Mouse (Mus musculus) cerebellum, postnatal 4 days (tissue): ENCODE data around the gene Wasf2.

ENCODE experiments used
- DNase-seq, 2 experiments: peaks; one replicate each; pipeline ENCODE4 v3.0.0; 2022; ENCODE audit warnings: low spot score in 2 of 2, mixed read lengths in 1 of 2

Wasf2 gene

DNA sequence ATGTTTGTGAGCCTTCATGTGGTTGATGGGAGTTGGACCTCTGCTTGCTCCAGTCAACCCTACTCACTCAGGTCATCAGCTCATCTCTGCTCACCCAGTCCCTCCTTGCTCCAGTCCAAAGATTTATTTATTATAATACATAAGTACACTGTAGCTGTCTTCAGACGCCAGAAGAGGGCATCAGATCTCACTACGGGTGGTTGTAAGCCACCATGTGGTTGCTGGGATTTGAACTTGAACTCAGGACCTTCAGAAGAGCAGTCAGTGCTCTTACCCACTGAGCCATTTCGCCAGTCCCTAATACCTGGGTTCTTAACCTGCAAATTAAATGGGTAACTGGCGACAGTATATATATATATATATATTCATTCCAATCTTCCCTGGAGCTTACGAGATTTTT, 105.1 kb downstream of the Wasf2 start:
- DNase-seq: no peak

DNA sequence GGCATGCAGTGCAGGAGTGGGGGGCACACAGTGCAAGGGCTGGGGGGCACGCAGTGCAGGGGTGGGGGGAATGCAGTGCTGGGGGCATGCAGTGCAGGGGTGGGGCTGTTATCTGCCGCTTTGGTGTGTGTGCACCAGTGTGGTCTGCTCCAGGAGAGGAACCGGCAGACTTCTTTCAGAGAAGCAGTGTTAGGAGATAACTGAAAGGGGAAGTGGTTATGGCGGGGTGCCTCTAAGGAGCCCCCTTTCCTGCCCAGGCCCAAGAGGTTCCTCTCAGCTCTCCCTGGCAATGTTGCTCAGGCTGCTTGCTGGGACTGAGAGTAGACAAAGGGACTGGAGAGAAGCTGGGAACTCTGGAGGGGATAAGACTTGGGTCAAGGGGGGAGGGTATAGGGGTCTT, 107.6 kb downstream of the Wasf2 start:
- DNase-seq: no peak

DNA sequence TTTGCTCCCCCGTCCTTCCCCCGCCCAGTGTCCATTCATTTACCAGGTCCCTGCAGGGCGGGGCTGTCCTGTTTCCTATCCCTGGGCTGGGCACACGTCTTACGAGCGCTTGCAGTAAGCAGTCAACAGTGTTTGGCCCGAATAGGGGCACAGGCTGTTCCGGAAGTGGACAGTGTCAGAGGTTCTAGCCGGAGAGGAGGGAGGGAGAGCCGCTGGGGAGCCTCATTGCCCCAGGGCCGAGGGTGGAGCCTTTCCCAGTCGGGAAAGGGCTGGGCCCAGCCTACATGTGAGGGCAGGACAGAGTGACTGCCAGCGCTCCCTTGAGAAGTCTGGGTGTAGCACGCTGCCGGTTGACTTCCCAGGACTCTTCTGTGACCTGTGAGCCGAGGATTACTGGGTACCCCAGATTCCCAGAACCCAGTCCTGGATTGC, 110.2 kb downstream of the Wasf2 start, which contains the start of gene Map3k6:
TSS of gene Map3k6 (plus strand) at position 329 of the 432 bp plus-strand sequence.
- no peak for DNase-seq

DNA sequence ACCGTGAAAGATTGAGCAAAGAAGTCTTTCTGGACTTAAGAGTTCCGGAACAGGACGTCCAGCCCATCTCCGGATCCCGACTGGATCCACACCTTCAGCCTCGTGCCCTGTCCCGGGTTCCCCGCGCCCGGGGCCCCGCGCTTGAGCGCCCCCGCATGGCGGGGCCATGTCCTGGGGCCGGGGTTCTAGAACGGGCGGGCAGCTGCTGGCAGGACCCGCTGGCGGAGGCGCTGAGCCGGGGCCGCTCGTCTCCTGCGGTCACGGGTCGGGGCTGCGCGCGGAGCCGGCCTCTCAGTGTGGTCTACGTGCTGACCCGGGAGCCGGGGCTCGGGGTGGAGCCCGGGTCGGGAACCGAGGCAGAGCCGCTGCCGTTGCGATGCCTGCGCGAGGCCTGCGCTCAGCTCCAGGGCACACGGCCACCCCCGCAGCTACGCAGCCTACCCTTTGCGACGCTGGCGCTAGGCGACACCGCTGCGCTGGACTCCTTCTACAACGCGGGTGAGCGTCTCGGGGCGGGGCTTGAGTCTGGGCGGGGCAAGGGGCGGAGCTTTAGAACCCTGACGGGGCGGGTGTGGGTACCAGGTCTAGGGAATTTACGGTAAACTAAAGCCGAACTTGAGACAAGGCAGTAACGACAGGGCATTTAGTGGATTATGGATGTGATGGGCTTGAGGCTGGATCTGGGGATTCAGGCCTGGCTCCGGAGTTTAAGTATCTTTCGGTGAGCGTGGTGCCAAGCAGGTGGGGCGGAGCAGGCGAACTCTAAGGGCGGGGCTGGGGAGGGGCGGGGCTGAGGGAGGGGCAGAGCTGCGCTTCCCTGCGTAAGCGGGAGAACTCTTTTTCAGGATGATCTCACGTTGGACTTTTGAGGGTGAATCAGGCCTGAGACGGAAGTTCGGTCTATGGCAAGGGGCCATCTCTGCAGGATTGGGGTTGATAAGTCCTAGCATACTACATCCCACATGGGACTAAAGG, 110.9 kb downstream of the Wasf2 start:
- peak; percentile 58 to 84 for DNase-seq

DNA sequence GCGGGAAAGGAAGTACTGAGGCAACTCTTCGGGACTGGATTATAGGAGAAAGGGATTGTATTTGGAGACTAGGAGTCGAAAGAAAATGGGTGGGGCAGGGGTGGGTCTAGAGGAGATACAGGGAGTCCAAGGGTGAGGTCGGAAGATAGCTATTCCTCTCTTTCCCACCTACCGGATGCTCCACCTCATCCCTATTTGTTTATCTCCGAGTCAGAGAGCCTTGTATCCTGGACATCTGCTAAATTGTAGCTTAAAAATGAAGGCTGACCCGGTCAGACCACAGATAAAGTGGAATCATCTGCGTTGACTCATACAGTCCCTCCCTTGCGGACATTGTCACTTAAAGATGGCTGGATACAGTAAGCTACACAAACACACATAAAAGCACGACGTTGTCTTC, 111.6 kb downstream of the Wasf2 start:
- no peak for DNase-seq

DNA sequence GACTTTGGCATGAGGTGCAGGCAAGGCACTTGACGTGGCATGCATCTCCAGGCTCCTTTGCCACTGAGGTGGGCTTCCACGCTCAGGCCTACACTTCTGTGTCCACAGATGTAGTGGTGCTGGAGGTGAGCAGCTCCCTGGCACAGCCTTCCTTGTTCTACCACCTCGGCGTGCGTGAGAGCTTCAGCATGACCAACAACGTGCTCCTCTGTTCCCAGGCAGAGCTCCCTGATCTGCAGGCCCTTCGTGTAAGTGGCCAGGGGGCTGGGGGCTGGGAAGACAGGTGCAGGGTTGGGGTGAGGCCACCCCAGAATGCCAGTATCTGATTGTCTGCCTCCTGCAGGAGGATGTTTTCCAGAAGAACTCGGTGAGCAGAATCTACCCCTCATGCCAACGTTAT, 112.4 kb downstream of the Wasf2 start:
- DNase-seq: no peak

DNA sequence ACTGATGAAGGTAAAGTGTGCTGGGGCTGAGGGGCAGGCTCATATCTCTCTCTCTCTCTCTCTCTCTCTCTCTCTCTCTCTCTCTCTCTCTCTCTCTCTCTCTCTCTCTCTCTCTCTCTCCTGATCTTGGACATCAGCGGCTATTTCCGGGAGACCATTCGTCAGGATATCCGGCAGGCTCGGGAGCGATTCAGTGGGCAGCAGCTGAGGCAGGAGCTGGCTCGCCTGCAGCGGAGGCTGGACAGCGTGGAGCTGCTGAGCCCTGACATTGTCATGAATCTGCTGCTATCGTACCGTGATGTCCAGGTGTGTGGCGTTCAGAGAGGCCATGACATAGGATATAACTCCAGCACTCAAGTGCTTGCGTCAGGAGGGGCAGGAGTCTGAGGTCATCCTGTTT, 113.2 kb downstream of the Wasf2 start:
- no peak for DNase-seq

DNA sequence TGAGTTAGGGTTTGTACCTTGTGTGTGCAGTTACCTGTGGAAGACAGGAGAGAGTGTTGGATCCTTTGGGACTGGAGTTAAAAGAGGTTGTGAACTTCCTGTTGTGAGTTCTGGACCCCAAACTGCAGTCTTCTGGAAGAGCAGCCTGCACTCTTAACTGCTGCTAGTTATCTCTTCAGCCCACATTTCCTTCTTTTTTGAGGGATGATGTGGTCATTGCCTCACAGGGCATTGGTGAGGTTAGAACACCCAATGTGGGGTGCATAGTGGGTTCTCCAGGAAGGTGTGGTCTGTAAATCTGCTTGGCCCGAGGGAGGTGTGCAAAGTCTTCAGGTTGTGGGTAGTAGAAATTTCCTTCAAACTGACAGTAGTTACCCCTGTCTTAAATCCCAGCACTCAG, 114.0 kb downstream of the Wasf2 start:
- DNase-seq: no peak

DNA sequence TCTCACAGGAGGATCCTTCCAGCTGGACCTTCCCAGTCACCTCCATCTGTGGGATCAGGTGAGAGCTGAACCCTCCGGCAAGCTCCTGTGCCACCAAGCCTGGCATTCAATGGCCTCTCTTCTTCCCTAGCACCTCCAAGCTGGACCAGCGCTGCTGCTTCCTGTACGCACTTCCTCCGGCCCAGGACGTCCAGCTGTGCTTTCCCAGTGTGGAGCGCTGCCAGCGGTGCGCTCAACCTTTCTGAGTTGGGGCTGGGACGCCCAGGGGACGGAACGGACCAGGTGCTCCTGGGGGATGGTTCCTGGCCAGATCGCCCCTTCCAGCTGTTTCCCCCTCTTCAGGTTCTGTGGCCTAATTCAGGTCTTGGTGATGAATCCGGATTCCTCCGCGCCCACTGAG, 116.8 kb downstream of the Wasf2 start:
- DNase-seq: no peak

DNA sequence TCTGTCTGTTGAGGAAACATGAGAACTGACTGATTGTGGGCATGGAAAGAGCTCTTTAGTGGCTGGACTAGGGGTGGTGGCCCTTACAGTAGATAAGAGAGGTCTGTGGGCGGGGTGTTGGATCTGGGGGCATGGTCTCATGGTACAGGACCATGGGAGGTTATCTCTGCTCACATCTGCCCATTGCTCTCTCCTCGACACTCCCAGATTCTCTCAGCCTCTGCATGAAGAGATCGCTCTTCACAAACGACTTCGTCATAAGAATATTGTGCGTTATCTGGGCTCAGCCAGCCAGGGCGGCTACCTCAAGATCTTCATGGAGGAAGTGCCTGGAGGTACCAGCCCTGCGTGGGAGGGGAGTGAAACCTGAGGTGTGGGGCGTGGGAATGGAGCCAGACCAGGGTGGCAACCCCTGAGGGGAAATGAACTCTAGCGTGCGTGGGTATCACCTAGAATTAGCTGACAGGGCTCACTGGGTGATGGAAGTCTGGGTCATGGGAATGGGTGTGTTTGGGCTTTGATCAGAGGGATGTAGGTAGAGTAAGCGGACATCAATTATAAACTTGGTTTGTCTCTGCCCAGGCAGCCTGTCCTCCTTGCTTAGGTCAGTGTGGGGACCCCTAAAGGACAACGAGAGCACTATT, 117.6 kb downstream of the Wasf2 start:
- DNase-seq: no peak
